Mouse (Mus musculus): ENCODE measurements around the gene Gm853. TPM values are rescaled to one million over a fixed set of nuclear protein-coding genes. Genes with fewer than 3 reads are reported as not detected.

Gm853 gene
- polyA plus RNA-seq, 1 experiment from 2014 or later, result not detected

GRCm38 (mm10) chr4:130174335-130175031 lies 47.7 kb downstream of the Gm853 start:
- ATAC-seq (ENCODE audit: low read depth), result peak; percentile 83
- 5% methylated on average over 25 of the region's 25 CpGs for WGBS (ENCODE audit: insufficient replicate concordance)
- H3K27me3 ChIP-seq (ENCODE audit: control insufficient read depth, insufficient read depth, low read depth, low read length), result peaks cover 7% of the 10 kb centered on the region

GRCm38 (mm10) chr4:130173911-130174311 lies 48.3 kb downstream of the Gm853 start:
- peak overlapping the region; percentile 75 for H3K4me2 ChIP-seq (ENCODE audit: low read depth, low read length)
- WGBS (ENCODE audit: insufficient replicate concordance), result 33% methylated on average over 19 of the region's 19 CpGs
- peak overlapping the region; percentile 75 for H3K27ac ChIP-seq (ENCODE audit: low read length)
- H3K4me1 ChIP-seq (ENCODE audit: control insufficient read depth, low read depth, low read length), result peaks cover 29% of the 10 kb centered on the region
- H3K4me3 ChIP-seq (ENCODE audit: low read depth, low read length), result peak overlapping the region; percentile 63
- H3K9ac ChIP-seq (ENCODE audit: low read depth, low read length), result peak overlapping the region; percentile 66
- H3K9me3 ChIP-seq (replicated peaks; ENCODE audit: control insufficient read depth, low read length), result no peaks in the 10 kb centered on the region
- H3K36me3 ChIP-seq (ENCODE audit: control insufficient read depth, insufficient read depth), result no peaks in the 10 kb centered on the region; the same call in 1 of the 2 replicates
- ATAC-seq (ENCODE audit: low read depth), result peak; percentile 10; the same call in 1 of the 2 replicates
- H3K27me3 ChIP-seq (ENCODE audit: control insufficient read depth, insufficient read depth, low read depth, low read length), result peaks cover 7% of the 10 kb centered on the region

More at GRCm38 (mm10) chr4:130174335-130175031, 47.7 kb downstream of the Gm853 start:
- peak overlapping the region; percentile 66 for H3K9ac ChIP-seq (ENCODE audit: low read depth, low read length)
- peak overlapping the region; percentile 75 for H3K4me2 ChIP-seq (ENCODE audit: low read depth, low read length)
- H3K4me3 ChIP-seq (ENCODE audit: low read depth, low read length), result peak overlapping the region; percentile 63
- peaks cover 29% of the 10 kb centered on the region for H3K4me1 ChIP-seq (ENCODE audit: control insufficient read depth, low read depth, low read length)
- no peaks in the 10 kb centered on the region; the same call in 1 of the 2 replicates for H3K36me3 ChIP-seq (ENCODE audit: control insufficient read depth, insufficient read depth)
- H3K9me3 ChIP-seq (replicated peaks; ENCODE audit: control insufficient read depth, low read length), result no peaks in the 10 kb centered on the region
- peak overlapping the region; percentile 75 for H3K27ac ChIP-seq (ENCODE audit: low read length)

- Histone ChIP-seq H3K9ac (ENCODE audit: low read depth, low read length) (peak overlapping the region; percentile 66), H3K9me3 (replicated peaks; ENCODE audit: control insufficient read depth, low read length) (no peaks in the 10 kb centered on the region), H3K4me3 (ENCODE audit: low read depth, low read length) (peak overlapping the region; percentile 63), H3K4me1 (ENCODE audit: control insufficient read depth, low read depth, low read length) (peaks cover 29% of the 10 kb centered on the region), H3K36me3 (ENCODE audit: control insufficient read depth, insufficient read depth) (no peaks in the 10 kb centered on the region; the same call in 1 of the 2 replicates), H3K27ac (ENCODE audit: low read length) (peak overlapping the region; percentile 75), H3K4me2 (ENCODE audit: low read depth, low read length) (peak overlapping the region; percentile 75), H3K27me3 (ENCODE audit: control insufficient read depth, insufficient read depth, low read depth, low read length) (peaks cover 9% of the 10 kb centered on the region)
- WGBS (ENCODE audit: insufficient replicate concordance), result 45% methylated on average over 11 of the region's 11 CpGs
- peak; percentile 84 for ATAC-seq (ENCODE audit: low read depth)
Measured at GRCm38 (mm10) chr4:130173060-130173822, 49.0 kb downstream of the Gm853 start.

DNA sequence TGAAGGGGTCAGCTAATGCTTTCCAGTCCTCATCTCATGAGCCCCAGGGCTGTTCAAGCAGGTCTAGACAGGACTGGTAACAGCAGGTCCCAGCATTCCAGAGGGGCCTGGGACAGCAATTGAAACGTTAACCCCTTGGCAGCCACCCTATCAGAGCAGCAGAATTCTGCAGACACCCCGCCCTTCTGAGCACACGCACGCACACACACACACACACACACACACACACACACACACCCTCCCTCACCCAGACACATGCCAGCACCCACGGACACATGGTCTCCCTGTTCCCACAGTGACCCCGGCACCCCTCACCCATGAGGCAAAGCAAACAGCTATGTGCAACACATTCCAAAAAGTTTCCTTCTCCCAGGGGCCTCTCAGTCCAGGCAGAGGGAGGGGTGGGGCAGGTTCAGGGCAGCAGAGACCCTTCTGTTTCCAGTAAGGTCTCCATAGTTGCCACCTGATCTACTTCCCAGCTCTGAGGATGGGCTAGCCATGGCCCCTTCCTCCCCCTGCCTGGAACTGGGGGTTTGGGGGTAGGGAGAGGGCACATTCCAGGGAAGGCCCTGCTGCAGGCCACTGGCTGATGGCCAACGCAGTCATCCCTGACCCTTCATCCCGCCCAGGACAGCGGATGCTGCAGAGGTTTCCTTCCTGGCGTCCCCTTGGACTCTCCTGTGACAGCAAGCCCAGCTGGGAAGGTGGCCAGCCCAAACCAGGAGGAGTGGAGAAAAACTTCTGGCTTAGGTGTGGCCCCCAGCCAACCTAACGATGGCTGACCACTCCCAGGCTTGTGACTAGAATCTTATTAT lies 50.0 kb downstream of the Gm853 start:
- Histone ChIP-seq H3K4me1 (ENCODE audit: control insufficient read depth, low read depth, low read length) (peaks cover 29% of the 10 kb centered on the region), H3K27me3 (ENCODE audit: control insufficient read depth, insufficient read depth, low read depth, low read length) (peaks cover 13% of the 10 kb centered on the region), H3K9ac (ENCODE audit: low read depth, low read length) (peak overlapping the region; percentile 2; the same call in 1 of the 2 replicates), H3K9me3 (replicated peaks; ENCODE audit: control insufficient read depth, low read length) (no peaks in the 10 kb centered on the region), H3K27ac (ENCODE audit: low read length) (no peak overlapping the region), H3K4me3 (ENCODE audit: low read depth, low read length) (peak overlapping the region; percentile 63), H3K36me3 (ENCODE audit: control insufficient read depth, insufficient read depth) (no peaks in the 10 kb centered on the region; the same call in 1 of the 2 replicates), H3K4me2 (ENCODE audit: low read depth, low read length) (peak overlapping the region; percentile 75)
- ATAC-seq (ENCODE audit: low read depth), result no peak
- 50% methylated on average over 11 of the region's 11 CpGs for WGBS (ENCODE audit: insufficient replicate concordance)

DNA sequence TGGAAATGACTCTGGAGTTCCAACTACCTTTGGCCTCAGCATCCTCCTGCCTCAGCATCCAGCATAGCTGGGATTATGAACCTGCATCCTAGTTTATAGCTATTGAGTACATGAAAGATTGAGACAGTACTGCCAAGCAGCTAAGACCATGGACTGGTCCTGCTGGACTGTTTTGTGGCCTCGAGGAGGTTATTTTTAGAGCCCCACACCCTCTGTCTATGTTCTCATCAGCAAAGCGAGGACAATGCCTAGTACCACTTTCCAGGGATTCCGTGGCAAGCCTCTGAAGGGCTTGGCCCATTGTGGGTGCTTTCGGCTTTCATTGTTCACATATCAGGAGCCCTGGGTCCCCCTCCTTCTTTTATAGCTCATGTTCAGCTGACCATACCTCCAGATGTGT lies 51.8 kb downstream of the Gm853 start:
- Histone ChIP-seq H3K9ac (ENCODE audit: low read depth, low read length) (no peak overlapping the region), H3K9me3 (replicated peaks; ENCODE audit: control insufficient read depth, low read length) (no peaks in the 10 kb centered on the region), H3K4me3 (ENCODE audit: low read depth, low read length) (no peak overlapping the region), H3K27ac (ENCODE audit: low read length) (no peak overlapping the region), H3K36me3 (ENCODE audit: control insufficient read depth, insufficient read depth) (peaks cover 3% of the 10 kb centered on the region; the same call in 1 of the 2 replicates), H3K27me3 (ENCODE audit: control insufficient read depth, insufficient read depth, low read depth, low read length) (peaks cover 10% of the 10 kb centered on the region), H3K4me2 (ENCODE audit: low read depth, low read length) (no peak overlapping the region), H3K4me1 (ENCODE audit: control insufficient read depth, low read depth, low read length) (peaks cover 27% of the 10 kb centered on the region)
- WGBS (ENCODE audit: insufficient replicate concordance), result 52% methylated on average over 4 of the region's 4 CpGs
- no peak for ATAC-seq (ENCODE audit: low read depth)

- no peak overlapping the region for H3K4me3 ChIP-seq (ENCODE audit: low read depth, low read length)
- ATAC-seq (ENCODE audit: low read depth), result no peak
- no peak overlapping the region for H3K27ac ChIP-seq (ENCODE audit: low read length)
- no peaks in the 10 kb centered on the region for H3K9me3 ChIP-seq (replicated peaks; ENCODE audit: control insufficient read depth, low read length)
- H3K9ac ChIP-seq (ENCODE audit: low read depth, low read length), result no peak overlapping the region
- H3K36me3 ChIP-seq (ENCODE audit: control insufficient read depth, insufficient read depth), result peaks cover 3% of the 10 kb centered on the region; the same call in 1 of the 2 replicates
- 72% methylated on average over 16 of the region's 16 CpGs for WGBS (ENCODE audit: insufficient replicate concordance)
- peaks cover 6% of the 10 kb centered on the region for H3K27me3 ChIP-seq (ENCODE audit: control insufficient read depth, insufficient read depth, low read depth, low read length)
- peaks cover 18% of the 10 kb centered on the region for H3K4me1 ChIP-seq (ENCODE audit: control insufficient read depth, low read depth, low read length)
- no peak overlapping the region for H3K4me2 ChIP-seq (ENCODE audit: low read depth, low read length)
Measured at GRCm38 (mm10) chr4:130169411-130169971, 52.7 kb downstream of the Gm853 start.

DNA sequence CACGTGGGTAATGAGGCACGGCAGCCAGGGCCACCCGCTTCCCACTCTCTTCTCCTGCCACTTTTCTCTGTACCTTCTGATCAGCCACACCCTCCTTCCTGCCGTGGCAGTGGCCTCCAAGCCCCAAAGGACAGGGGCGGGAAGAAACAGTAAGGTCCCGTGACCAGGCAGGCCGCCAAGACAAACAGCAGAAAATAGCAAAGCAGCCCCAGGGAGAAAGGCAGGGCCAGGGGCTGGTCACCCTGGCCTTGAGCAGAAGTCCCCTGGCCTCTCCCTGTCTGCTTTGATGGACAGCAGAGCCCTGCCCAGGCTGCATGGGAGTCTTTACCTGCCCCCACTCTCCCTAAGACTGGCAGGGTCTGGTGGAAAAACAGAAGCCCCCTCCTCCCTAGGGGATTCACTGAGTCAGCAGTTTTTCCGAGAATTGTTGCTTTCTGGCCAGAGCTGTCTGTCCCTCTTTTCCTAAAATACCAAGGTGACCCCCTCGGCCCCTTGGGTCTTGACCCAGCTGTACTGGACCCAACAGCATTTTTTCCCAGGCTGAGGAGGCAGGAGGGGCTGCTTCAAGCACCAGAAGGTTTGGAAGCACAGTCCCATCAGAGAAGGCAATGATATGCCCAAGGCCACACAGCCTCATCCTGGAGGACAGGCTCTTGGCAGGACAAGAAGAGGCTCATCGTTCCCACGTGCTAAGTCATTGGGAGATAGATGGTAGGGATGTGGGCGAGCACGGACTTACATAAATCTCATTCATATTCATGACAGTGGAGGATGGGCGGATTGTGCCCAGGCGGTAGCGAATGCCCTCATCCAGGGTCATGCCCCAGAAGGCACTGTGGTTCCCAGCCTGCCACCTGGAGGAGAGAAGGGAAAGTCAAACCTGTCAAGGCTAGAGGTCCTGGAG lies 53.7 kb downstream of the Gm853 start:
- Histone ChIP-seq H3K9me3 (replicated peaks; ENCODE audit: control insufficient read depth, low read length) (no peaks in the 10 kb centered on the region), H3K36me3 (ENCODE audit: control insufficient read depth, insufficient read depth) (peaks cover 3% of the 10 kb centered on the region; the same call in 1 of the 2 replicates), H3K27me3 (ENCODE audit: control insufficient read depth, insufficient read depth, low read depth, low read length) (peaks cover 13% of the 10 kb centered on the region), H3K4me1 (ENCODE audit: control insufficient read depth, low read depth, low read length) (peaks cover 10% of the 10 kb centered on the region), H3K4me3 (ENCODE audit: low read depth, low read length) (no peak overlapping the region), H3K27ac (ENCODE audit: low read length) (no peak overlapping the region), H3K9ac (ENCODE audit: low read depth, low read length) (no peak overlapping the region), H3K4me2 (ENCODE audit: low read depth, low read length) (no peak overlapping the region)
- WGBS (ENCODE audit: insufficient replicate concordance), result 37% methylated on average over 16 of the region's 16 CpGs
- ATAC-seq (ENCODE audit: low read depth), result peak; percentile 47
